Mouse (Mus musculus) 3134 (cell line): ENCODE results near the gene Thra.

Experiments
- DNase-seq: peaks from one replicate; pipeline ENCODE4 v3.0.0-alpha.2; 2011; ENCODE audit warnings: low spot score; ENCODE audit not compliant: insufficient read length; ENCODE audit errors: extremely low read depth

Thra gene

DNA sequence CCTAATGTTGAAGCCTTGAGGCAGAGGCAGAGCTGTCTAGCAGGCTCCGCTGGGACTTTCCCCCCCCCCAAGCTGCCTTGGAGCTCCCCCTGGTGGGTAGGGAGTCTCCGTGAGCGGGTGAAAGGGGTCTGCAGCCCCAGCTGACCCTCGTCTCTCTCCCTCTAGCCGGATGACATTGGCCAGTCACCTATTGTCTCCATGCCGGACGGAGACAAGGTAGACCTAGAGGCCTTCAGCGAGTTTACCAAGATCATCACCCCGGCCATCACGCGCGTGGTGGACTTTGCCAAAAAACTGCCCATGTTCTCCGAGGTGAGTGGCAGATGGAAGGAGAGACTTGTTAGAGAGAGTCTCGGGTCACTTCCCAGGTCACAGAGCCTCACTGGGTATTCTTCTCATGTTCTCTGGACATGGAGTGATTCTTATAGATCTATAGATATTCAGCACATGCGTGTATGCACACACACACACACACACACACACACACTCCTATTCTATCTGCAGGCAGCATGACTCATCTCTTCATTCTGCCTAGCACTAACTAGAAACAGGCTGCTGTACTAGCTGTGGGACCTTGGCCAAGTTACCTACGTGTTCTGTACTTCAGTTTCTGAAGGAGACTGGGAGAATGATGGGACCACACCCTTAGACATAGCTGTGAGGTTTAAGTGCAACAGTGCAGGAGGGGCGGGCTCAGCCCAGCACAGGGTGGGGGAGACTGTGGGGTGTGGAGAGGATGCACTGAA is 22.5 kb downstream of the Thra start:
- no peak for DNase-seq

DNA sequence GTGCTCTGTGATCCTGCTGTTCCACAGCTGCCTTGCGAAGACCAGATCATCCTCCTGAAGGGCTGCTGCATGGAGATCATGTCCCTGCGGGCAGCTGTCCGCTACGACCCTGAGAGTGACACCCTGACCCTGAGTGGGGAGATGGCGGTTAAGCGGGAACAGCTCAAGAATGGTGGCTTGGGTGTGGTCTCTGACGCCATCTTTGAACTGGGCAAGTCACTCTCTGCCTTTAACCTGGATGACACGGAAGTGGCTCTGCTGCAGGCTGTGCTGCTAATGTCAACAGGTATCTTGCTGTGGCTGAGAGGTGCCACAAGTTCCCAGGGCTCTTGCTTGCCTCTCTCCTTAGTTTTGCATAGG is 23.0 kb downstream of the Thra start:
- DNase-seq, result no peak

DNA sequence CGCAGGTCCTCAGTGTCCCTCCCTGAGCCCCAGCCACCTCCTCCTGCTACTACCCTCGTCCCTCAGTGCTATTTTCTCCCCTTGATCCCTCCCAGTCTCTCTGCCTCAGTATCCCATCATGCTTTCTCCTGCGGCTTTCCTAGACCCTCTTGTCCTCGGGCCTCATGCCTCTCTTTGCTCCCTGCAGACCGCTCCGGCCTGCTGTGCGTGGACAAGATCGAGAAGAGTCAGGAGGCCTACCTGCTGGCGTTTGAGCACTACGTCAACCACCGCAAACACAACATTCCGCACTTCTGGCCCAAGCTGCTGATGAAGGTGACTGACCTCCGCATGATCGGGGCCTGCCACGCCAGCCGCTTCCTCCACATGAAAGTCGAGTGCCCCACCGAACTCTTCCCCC is 23.7 kb downstream of the Thra start:
- DNase-seq, result no peak

DNA sequence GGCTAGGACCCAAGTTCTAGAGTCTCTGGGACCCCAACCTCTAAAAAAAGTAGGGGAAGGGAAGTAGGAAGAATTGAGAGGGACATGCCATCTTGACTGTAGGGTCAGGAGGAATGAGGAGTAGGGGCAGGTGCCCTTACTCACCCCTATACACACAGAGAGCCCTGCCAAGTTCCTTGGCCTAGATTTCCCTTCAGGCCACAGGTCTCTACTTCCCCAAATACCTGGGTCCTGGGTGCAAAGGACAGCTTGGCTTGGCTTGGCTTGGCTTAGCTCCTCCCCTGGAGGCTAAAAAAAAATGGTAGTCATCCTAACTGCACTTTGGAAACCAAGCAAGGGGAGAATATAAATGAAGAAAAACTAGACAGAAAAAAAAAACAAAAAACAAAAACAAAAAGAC is 24.3 kb downstream of the Thra start:
- DNase-seq, result no peak

DNA sequence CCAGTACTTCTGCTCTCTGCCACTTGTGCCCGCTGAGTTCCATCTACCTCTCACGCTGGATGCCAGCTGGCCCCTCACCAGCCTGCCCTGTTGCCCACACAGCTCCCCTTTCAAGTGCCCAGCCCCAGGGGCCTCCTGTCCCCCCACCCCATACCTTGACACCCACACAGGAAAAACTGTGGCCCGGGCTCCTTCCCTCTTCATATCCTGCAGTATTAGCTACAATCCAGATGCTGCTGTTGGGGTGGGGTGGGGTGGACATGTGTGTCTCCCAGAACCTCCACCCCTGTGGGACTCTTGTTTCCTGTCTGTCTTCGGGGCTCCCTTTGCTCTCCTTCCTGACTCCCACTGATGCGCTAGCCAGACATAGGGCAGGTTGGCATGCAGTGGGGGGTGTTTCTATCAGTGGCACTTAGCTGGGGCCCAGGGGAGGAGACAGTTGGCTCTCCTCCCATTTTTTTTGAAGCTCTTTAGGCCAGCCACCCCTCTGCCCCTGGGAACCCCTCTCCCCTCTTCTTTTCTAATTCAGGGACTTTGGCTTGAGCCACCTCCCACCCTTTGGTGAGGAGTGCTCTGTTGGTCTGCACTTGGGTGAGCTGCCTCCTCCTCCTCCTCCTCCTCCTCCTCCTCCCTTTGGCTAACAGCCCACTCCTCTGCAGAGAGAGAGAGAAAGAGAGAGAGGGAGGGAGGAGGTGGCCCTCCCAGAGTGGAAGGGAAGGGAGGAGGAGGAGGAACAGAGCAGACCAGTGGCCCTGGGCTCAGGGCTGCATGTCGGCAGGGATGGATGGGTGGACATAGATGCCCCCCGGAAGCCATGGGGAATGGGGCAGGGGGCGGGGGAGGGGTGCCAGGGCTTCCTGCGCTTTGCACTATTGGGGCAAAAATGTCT is 25.2 kb downstream of the Thra start:
- no peak for DNase-seq

DNA sequence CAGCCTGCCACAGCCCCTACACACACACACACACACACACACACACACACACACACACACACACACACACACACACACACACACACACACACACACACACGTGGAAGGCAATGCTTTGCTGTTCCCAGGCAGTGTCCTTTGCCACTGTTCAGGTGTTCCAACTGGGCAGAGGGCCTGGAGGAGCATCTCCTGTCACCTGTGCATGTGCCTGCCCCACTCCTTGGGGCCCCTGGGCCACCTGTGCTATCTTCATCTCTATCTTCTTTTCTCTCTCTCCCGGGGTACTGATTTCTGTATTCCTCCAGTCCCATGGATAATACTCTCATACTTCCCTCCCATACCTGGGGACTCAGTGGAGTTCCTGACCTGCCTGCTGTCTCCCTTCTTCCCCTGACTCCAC is 25.9 kb downstream of the Thra start:
- DNase-seq, result no peak

DNA sequence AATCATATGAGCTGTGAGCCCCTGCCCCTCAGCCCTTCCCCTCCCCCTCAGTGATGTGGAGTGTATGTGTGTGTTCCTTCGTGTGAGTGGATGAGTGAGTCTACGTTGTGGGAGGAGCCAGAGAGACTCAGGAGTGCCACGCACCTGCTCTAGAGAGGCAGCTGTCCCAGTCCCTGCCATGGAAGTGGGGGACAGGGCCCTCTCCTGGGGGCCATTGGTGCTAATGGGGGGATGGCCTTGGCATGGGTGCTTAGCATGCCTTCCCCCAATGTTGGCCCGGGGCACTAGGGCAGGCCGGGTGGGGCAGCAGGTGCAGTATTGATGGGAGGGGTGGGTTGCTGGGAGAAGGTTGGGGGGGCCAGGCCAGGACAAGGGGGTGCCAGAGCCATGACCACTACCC is 26.4 kb downstream of the Thra start:
- no peak for DNase-seq

DNA sequence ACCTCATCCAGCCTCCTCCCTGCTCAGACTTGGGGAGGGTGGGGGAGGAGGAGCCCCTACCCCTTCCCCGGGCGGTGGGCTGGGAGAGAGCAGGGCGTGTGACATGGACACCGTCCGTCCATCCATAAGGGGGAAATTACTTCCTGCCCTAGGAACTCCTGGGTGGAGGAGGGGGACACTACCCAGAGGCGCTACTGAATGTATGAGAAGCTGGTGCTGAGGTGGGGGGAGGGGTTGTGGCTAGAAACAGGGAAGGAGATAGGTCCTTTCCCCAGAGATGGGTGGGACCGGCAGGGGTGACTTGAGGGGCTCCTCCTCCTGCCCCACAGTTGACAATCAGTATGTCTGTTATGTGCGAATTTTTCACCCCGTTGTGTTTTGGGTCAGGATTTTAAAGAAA is 26.8 kb downstream of the Thra start:
- DNase-seq, result no peak

DNA sequence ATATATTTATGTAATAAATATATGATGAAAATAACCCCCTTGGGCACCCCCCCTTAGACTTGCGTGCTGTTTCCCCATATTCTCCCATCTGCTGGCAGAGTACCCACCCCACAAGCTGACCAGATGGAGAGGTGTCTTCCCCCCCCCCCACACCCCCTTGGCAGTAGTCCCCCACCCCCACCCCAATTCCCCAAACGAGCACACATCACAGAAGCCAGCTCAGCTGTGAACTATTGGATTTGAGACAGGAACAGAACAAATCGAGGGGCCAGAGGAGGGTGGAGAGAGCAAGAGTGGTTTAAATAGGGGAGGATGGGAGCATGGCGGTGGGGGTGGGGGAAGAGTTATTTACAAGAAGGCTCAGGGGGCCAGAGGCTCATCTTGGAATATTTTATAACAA is 27.3 kb downstream of the Thra start:
- no peak for DNase-seq

DNA sequence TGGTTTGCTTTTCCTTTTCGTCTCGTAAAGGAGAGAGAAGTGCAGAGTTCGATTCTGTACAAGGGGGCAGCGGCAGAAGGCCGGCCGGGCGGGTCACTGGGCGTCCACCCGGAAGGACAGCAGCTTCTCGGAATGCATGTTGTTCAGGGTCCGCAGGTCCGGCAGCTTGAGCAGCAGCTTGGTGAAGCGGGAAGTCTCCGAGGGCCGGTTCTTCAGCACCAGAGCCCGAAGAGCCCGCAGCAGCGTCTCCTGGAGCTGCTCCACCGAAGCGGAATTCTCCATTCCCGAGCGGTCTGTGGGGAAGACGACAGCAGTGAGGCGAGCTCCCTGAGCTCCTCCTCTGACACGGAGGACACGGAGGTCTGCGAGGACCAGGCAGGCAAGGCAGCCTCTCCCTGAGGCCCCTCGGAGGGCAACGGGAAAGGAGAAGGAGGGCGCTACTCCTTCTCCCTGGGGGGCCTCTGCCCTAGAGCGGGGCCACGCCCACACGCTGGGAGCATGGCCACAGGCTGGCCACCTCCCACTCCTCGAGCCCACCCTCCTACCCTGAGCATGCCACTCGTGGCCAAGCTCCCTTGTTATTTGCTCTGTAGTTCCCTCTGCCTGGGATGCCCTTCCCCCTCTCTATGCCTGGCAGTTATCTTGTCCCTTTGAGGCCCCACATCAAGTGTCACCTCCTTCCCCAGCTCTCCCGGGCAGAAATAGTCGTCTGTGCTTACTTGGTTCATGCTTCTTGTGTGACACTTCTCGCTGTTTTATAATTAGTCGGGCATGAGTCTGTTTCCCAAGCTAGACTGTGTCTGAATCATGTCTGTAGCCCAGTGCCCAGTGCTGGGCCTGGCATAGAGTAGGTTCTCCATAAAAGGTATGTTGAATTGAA is 27.9 kb downstream of the Thra start:
- DNase-seq, result no peak

DNA sequence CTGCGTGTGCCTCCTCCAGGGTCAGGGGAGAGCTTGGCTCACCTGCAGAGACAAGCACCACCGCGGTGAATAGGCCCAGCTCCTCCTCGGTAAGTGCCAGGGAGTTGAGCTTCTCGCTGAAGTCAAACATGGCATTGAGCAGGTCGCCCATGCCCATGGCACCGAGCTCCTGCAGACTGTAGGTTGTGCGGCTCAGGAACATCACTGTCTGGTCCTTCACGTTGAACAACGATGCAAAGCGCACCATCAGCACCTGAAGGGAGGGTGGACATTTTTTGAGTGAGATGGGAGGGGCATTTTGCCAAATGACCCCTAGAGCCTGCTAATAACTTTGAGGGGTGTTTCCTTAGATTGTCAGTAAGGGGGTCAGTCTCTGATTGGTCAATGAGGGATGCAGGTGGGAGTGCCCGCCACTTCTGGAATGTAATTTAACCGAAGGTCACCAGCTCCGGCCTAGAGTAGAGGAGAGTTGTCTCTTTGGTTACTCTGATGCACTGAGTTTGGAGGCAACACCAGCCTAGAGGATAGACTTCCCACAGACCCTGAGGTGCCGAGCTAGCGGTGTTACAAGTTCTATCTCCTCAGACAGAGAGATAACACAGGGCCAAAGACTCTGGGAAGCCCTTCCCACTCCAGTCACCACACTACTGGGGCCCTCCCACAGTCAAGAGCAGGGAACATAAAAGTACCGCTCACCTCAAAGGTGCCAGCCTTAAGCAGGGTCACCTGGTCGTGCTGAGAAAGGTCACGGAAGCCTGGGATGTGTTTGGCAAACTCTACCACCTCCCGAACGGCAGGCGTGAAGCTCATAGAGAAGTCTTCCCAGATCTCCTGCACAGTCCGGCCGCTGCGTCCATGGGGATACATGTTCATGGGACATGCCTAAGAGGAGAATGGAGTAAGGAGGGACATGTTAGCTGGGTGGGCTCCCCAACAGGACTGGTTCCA is 28.8 kb downstream of the Thra start:
- no peak for DNase-seq

DNA sequence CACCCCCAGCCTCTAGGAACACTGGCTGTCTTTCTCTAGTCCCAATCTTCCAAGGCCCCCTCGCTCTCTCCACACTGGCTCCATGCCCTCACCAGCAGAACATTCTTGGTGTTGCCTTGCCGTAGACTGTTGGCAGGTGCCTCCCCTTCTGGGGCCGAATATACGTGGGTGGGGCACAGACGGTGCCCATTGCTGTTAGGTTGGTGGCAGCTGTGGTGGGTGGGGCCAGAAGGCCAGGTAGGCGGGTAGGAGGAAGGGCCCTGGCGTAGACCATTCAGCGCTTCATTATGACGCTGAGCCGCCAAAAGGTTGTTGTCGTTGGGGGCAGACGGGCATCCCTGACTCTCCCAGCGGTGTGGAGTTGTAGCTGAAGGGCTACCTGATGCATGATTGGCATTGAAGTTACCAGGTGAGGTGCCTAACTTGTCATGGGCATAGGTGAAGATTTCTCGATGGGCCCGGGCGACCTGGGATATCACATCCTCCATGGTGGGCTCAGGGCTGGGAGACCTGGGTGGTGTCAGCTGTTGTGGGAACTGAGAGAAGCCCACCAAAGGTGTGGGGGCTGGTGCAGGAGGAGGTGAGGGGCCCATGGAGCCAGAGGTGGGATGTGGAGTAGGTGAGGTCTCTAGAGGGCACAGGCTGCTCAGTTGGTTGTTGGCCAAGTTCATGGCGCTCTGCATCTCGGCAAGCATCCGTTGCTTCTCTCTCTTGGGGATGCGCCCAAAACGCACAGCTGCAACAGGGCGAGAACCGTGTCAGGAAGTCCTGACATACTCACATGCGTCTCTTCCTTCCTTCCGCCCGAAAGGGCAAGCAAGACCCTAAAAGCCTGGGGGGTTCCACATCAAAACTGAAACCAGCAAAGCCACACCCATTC is 29.9 kb downstream of the Thra start:
- no peak for DNase-seq

DNA sequence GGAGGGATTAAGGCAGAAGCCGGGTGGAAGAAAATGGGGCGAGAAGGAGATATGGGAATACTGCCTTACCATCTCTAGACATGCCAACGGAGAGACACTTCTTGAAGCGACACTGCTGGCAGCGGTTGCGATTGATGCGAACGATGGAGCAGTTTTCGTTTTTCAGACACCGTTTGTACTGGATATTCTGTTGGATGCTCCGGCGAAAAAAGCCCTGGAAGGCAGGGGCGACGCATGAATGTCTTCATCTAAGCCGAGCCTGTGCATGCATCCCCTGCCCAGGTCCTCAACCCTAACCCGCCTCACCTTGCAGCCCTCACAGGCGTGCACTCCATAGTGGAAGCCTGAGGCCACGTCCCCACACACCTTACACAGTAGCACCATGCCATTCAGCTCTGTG is 30.7 kb downstream of the Thra start:
- no peak for DNase-seq

DNA sequence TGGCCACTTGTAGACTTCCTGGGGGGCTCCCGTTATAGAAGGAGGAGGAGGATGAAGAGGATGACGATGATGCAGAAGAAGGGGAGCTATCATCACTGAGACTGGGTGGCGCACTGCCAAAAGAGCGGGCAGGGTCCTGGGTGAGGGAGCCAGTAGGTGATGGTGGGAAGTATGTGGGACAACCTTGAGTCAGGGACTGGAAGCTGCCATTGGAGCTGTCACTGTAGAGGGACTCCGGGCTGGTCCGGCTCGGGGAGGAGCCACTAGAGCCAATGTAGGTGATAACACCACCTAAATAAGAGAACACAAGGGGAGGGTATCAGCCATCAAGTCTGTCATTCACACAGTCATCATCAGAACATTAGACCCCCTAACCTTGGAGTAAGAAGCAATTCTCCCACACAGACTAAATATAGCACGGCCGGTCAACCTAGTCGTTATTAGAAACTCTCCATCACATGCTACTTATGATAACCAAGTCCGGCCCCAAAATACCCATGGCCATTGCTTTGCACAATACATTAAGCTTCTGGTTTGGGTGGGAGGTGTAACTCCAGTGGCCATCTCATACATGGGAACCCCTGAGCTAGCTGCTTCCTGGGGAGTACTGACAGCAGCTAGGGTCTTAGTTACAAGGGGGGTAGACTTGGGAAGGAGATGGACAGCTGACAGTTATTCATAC is 31.5 kb downstream of the Thra start:
- no peak for DNase-seq

DNA sequence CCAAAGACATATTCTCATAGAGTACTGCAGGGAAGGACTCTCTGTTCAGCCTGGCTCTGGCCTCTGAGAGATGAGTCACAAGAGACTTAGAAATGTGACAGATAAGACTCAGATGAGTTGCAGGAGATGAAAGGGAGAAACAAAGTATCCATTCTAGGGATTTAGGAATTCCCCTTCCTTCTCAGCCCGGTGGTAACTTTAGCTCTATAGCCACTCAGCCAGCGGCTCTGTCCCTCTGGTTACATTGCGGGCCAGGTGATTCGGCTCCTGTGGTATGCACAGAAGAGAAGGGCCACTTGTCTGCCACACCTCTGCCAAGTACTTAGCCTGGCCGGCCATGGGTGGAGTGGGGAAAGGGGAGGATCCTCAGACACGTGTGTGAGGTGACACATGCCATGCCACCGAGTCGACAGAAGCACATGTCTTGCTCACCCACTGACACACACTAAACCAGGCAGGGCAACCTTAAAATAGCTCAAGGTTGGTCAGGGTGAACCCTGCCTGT is 32.3 kb downstream of the Thra start:
- DNase-seq, result peak; percentile 92

DNA sequence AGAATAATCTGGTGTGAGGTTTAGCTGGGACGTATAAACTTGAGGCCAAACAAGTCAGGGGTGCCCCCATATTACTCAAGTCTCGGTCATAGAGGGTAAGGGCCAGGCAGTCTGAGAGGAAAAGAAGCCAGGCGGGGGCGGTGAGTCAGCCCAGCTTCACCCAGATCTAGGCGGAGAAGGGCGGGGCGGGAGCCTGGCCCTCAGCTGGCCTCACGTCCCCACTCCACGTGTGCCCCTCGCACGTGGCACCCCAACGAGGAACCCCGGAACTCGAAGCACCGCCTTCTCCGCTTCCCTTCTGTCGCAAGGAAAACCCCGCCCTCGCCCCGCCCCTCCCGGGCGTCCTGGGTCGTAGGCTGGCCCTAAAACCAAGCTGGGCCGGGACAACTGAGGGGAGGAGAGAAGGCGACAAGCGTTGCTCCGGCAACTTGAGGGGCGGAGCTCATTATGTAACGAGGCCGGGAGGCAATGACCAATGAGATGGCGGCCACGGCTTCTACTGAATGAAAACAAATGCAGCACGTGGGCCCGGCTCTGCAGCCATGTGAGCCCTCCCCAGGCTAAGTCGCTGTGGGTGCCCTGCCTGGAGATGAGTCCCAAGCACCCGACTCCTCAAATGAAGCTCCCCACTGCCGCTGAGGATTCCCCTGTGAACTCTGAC is 33.3 kb downstream of the Thra start:
- peak; percentile 100 for DNase-seq

DNA sequence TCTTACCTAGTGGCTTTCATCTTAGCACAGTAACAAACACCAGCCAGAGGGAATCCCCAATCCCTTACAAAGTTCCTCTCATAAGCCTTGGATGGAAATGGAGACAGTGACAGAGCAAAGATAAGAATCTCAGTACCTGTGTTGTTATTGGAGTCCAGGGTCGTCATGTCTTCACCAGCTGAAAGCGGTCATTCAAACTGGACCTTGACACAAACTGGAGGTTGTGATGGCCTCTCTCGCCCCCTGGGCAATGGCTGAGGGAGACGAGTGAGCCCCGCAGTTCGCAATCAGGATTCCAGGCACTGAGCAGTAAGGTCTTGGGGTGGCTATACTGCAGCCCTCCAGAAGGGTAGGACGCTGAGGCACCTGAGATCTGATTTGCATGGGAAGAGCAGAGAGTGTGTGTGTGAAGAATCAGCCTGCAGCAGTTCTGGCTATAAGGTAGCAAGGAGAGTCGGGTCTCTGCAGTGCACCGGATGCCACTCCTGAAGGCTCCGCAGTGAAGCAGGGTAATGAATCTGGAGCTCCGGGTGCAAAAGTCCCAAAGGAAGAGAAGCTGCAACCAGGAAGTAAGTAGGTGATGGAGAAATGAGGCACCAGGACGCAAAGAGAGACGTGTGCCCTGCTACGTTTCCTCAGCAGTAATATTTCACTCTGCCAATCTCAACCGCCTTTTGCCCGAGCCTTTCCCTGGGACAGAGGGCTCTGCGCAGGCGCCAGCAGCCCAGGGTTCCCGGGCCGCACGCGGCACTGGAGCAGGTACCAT is 34.3 kb downstream of the Thra start, which contains the start of gene Nr1d1:
Nr1d1 (minus strand) TSS at position 752 of the 766 bp plus-strand sequence.
- no peak for DNase-seq
